Mouse (Mus musculus) limb, embryonic 11.5 days (tissue): ENCODE results near the gene Kmt5a. TPM values are rescaled to one million over a fixed set of nuclear protein-coding genes. Genes with fewer than 3 reads are reported as not detected.
A peak's percentile ranks its signal among the peaks of the same experiment; 100 is the strongest.

Source experiments
- ATAC-seq: fragments of 200-750 bp; cut with Nextera tagmentation; 2 replicates; pipeline ENCODE4 v1.8.0; 2017; ENCODE audit warnings: low read depth; ENCODE audit not compliant: insufficient number of reproducible peaks, low FRiP score, low TSS enrichment
- DNase-seq: peaks from one replicate; pipeline ENCODE4 v3.0.0-alpha.2; 2015; ENCODE audit warnings: low spot score
- H3K27ac ChIP-seq: fragments of 300-500 bp; sonication (generic); replicated peaks from 2 replicates; pipeline ENCODE4 v1.5.1; 2014; ENCODE audit warnings: low read depth, mild to moderate bottlenecking, low read length
- H3K27me3 ChIP-seq: fragments of 300-500 bp; sonication (generic); 2 replicates; pipeline ENCODE4 v1.6.1; 2014; ENCODE audit warnings: mild to moderate bottlenecking, low read length, mixed read lengths; ENCODE audit not compliant: control insufficient read depth, insufficient read depth
- H3K36me3 ChIP-seq: fragments of 300-500 bp; sonication (generic); 2 replicates; pipeline ENCODE4 v1.6.1; 2014; ENCODE audit warnings: mild to moderate bottlenecking, low read length, moderate library complexity, mixed read lengths; ENCODE audit not compliant: control insufficient read depth, insufficient read depth
- H3K4me1 ChIP-seq: fragments of 300-500 bp; sonication (generic); 2 replicates; pipeline ENCODE4 v1.6.1; 2014; ENCODE audit warnings: low read length, mixed read lengths; ENCODE audit not compliant: control insufficient read depth, insufficient read depth
- H3K4me2 ChIP-seq: fragments of 300-500 bp; sonication (generic); 2 replicates; pipeline ENCODE4 v1.6.1; 2014; ENCODE audit warnings: low read depth, mild to moderate bottlenecking, moderate library complexity; ENCODE audit not compliant: severe bottlenecking
- H3K4me3 ChIP-seq: fragments of 300-500 bp; sonication (generic); 2 replicates; pipeline ENCODE4 v1.5.1; 2014; ENCODE audit warnings: low read depth, low read length
- H3K9ac ChIP-seq: fragments of 300-500 bp; sonication (generic); 2 replicates; pipeline ENCODE4 v1.6.1; 2014; ENCODE audit warnings: mild to moderate bottlenecking, low read length
- H3K9me3 ChIP-seq: fragments of 300-500 bp; sonication (generic); 2 replicates; pipeline ENCODE4 v1.6.1; 2016; ENCODE audit warnings: low read length; ENCODE audit not compliant: control insufficient read depth
- WGBS: fragments of 180-500 bp; shearing (Covaris S2); extraction: QIAGEN DNeasy Blood & Tissue Kit; methylation state at CpG from one replicate; pipeline ENCODE4 v1.1.7; 2014; 5-methylcytosine and 5-hydroxymethylcytosine counted together
- polyA plus RNA-seq: library from polyadenylated mRNA; unstranded; fragments of >200 nt; fragmentation: Nextera tagmentation; extraction: Ambion mirVana; gene quantifications from 2 replicates; pipeline ENCODE4 v1.2.1, GENCODE M21; 2014

Gene Kmt5a
- polyA plus RNA-seq, result 102 and 121 TPM in 2 replicates

DNA sequence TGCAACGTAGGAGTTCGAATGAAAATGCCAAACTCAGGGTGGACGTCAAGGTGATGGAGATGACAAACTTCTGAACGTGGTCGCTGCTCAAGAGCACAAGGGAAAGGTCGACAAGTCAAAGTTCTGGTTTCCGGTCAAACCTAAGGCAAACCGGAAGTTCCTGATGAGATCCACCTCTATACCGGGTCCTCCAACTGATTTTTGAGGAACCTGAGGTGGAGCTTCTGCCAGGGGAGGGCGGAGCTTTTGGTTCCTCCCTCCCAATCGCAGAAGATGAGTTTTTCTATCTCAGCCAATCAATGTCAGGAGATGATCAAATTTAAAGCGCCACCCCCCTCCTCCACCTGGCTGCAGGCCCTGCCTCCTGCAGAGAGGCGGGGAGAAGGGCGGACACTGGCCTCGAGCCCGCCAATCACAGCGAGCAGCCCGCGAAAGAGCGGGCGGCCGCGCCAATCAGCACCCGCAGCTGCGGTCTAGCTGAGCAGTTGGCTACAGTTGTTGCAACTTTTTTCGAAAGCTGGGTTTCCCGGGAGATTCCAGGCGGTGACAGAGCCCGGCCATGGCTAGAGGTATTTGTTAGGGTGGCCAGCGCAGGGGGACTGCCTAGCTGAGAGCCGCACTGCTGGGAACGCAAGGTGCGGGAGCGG lies at the start of gene Kmt5a:
Gene Kmt5a (plus strand): TSS at position 484 of the 647 bp plus-strand sequence.
- H3K9ac ChIP-seq, result peak within 1 kb of the TSS; percentile 79
- H3K4me2 ChIP-seq, result peak within 1 kb of the TSS; percentile 94
- peak; percentile 96 for ATAC-seq
- no peaks in the 10 kb centered on the region for H3K36me3 ChIP-seq
- H3K4me3 ChIP-seq, result peak within 1 kb of the TSS; percentile 80
- DNase-seq, result peak; percentile 94
- H3K9me3 ChIP-seq, result no peaks in the 10 kb centered on the region
- H3K4me1 ChIP-seq, result no peaks in the 10 kb centered on the region
- no peaks in the 10 kb centered on the region for H3K27me3 ChIP-seq
- peak within 1 kb of the TSS; percentile 89 for H3K27ac ChIP-seq
- under 1% methylated on average over 34 of the region's 34 CpGs for WGBS

- WGBS, result 96% methylated on average over 4 of the region's 4 CpGs
These were observed 47.3 kb upstream of the Kmt5a start for GRCm38 (mm10) chr5:124392412-124392811.

GRCm38 (mm10) chr5:124393726-124394125 lies 46.0 kb upstream of the Kmt5a start:
- Histone ChIP-seq H3K4me1 (no peaks in the 10 kb centered on the region), H3K9ac (no peak overlapping the region), H3K27ac (no peak overlapping the region), H3K27me3 (no peaks in the 10 kb centered on the region), H3K9me3 (no peaks in the 10 kb centered on the region), H3K36me3 (peaks cover 14% of the 10 kb centered on the region), H3K4me3 (no peak overlapping the region), H3K4me2 (no peak overlapping the region)
- ATAC-seq (no peak), DNase-seq (no peak)
- WGBS, result 91% methylated on average over 7 of the region's 7 CpGs

More at GRCm38 (mm10) chr5:124392412-124392811, 47.3 kb upstream of the Kmt5a start:
- H3K4me2 ChIP-seq, result no peak overlapping the region
- no peaks in the 10 kb centered on the region for H3K9me3 ChIP-seq
- H3K9ac ChIP-seq, result no peak overlapping the region
- H3K27me3 ChIP-seq, result no peaks in the 10 kb centered on the region
- no peaks in the 10 kb centered on the region for H3K4me1 ChIP-seq
- DNase-seq (no peak), ATAC-seq (no peak)
- no peak overlapping the region for H3K4me3 ChIP-seq
- peaks cover 16% of the 10 kb centered on the region for H3K36me3 ChIP-seq
- no peak overlapping the region for H3K27ac ChIP-seq

DNA sequence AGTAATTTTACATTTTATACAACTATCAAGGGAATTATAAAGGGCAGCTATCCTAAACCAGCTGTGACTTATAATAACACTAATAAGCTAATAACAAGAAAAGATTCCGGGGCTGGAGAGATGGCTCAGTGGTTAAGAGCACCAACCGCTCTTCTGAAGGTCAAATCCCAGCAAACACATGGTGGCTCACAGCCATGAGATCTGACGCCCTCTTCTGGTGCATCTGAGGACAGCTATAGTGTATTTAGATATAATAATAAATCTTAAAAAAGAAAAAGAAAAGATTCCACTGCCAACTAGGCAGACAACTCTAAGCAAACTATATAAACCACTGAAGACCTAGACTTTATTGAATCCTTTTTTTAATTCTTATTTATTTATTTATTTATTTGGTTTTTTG lies 28.9 kb upstream of the Kmt5a start:
- 87% methylated on average over 3 of the region's 3 CpGs for WGBS
- Histone ChIP-seq H3K27ac (no peak overlapping the region), H3K4me3 (no peak overlapping the region), H3K27me3 (no peaks in the 10 kb centered on the region), H3K4me2 (no peak overlapping the region), H3K36me3 (peaks cover 15% of the 10 kb centered on the region), H3K9ac (no peak overlapping the region), H3K4me1 (no peaks in the 10 kb centered on the region), H3K9me3 (no peaks in the 10 kb centered on the region)
- DNase-seq (no peak), ATAC-seq (no peak)

DNA sequence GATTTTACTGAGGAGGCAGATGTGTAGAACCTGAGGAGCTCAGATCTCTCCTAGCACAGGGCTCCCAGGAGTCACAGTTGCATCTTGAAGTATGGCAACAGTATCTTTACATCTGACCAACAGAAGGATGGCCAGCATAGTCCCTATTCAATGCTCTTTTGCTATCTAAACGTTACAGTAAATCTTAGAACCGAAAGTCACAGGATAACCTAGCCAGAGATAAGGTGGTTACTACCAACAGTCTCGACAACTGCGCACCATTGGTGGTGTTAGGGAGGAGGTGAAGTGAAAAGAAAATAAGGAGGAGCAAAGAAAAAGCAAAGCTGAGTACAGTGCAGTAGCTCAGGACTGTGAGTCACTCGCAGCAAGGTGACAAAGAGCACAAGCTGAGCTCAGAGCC lies 27.6 kb upstream of the Kmt5a start:
- ATAC-seq, result no peak
- Histone ChIP-seq H3K36me3 (peaks cover 15% of the 10 kb centered on the region), H3K4me2 (no peak overlapping the region), H3K27me3 (no peaks in the 10 kb centered on the region), H3K4me1 (no peaks in the 10 kb centered on the region), H3K27ac (no peak overlapping the region), H3K9me3 (no peaks in the 10 kb centered on the region), H3K4me3 (no peak overlapping the region), H3K9ac (no peak overlapping the region)
- WGBS, result 91% methylated on average over 5 of the region's 5 CpGs
- no peak for DNase-seq

GRCm38 (mm10) chr5:124418903-124419302 lies 20.8 kb upstream of the Kmt5a start:
- DNase-seq (no peak), ATAC-seq (no peak)
- H3K27ac ChIP-seq, result no peak overlapping the region
- no peaks in the 10 kb centered on the region for H3K4me1 ChIP-seq
- no peak overlapping the region for H3K9ac ChIP-seq
- H3K4me2 ChIP-seq, result no peak overlapping the region
- no peaks in the 10 kb centered on the region for H3K36me3 ChIP-seq
- H3K27me3 ChIP-seq, result no peaks in the 10 kb centered on the region
- WGBS, result 96% methylated on average over 2 of the region's 2 CpGs
- H3K4me3 ChIP-seq, result no peak overlapping the region
- no peaks in the 10 kb centered on the region for H3K9me3 ChIP-seq

DNA sequence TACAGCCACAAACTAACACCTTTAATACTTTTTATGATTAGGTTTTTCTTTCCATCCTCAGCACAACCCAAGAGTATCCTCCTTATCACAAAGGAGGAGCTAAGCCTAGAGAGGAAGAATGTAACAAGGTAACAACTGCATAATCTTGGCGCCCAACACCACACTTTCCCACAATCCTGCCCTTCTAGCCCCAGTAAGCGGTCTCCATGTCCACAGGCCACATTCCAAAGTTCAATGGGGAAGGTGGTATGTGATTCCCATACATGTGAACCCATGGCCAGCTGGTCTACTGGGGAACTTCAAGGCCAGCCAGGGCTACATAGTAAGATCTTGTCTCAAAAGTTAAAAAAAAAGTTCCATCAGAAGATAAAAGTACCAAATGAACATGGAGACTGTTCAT lies 17.9 kb upstream of the Kmt5a start:
- Histone ChIP-seq H3K4me1 (0 out of 2 replicates have a peak, but pooled peaks cover 2% of the 10 kb centered on the region), H3K4me2 (no peak overlapping the region), H3K27me3 (no peaks in the 10 kb centered on the region), H3K4me3 (no peak overlapping the region), H3K9ac (no peak overlapping the region), H3K36me3 (no peaks in the 10 kb centered on the region), H3K27ac (no peak overlapping the region), H3K9me3 (no peaks in the 10 kb centered on the region)
- WGBS, result 89% methylated on average over 2 of the region's 2 CpGs
- ATAC-seq (no peak), DNase-seq (no peak)

- Histone ChIP-seq H3K9me3 (no peaks in the 10 kb centered on the region), H3K4me2 (peak overlapping the region; percentile 91), H3K4me3 (peak overlapping the region; percentile 98), H3K27me3 (no peaks in the 10 kb centered on the region), H3K27ac (no peak overlapping the region), H3K36me3 (no peaks in the 10 kb centered on the region), H3K4me1 (0 out of 2 replicates have a peak, but pooled peaks cover 2% of the 10 kb centered on the region), H3K9ac (peak overlapping the region; percentile 92)
- DNase-seq (no peak), ATAC-seq (no peak)
- 3% methylated on average over 14 of the region's 14 CpGs for WGBS
These were observed 15.5 kb upstream of the Kmt5a start for GRCm38 (mm10) chr5:124424200-124424722.
